Mouse (Mus musculus): Measurements from ENCODE around the gene Tob1. TPM values are rescaled to one million over a fixed set of nuclear protein-coding genes. Genes with fewer than 3 reads are reported as not detected.
A peak's percentile ranks its signal among the peaks of the same experiment; 100 is the strongest.

The Tob1 gene
- total RNA-seq, 2 experiments from 2014 or later, result 40.6 to 42.1 TPM

- DNase-seq (ENCODE audit: low spot score in 2 of 2), result no peak
Measured at GRCm38 (mm10) chr11:94228416-94228815, 17.2 kb downstream of the Tob1 start.

- DNase-seq (ENCODE audit: low spot score in 2 of 2), result no peak
Measured at GRCm38 (mm10) chr11:94229207-94229960, 18.1 kb downstream of the Tob1 start.

GRCm38 (mm10) chr11:94230244-94230643, 19.0 kb downstream of the Tob1 start:
- DNase-seq (ENCODE audit: low spot score in 2 of 2), result no peak

GRCm38 (mm10) chr11:94231821-94232552, 20.7 kb downstream of the Tob1 start:
- DNase-seq (ENCODE audit: low spot score in 2 of 2), result peak; percentile 28 to 52

GRCm38 (mm10) chr11:94233405-94233804, 22.2 kb downstream of the Tob1 start:
- DNase-seq (ENCODE audit: low spot score in 2 of 2), result peak in 1 of 2 experiments; percentile 31

- no peak for DNase-seq (ENCODE audit: low spot score in 2 of 2)
Measured at GRCm38 (mm10) chr11:94234380-94234779, 23.1 kb downstream of the Tob1 start.

GRCm38 (mm10) chr11:94234857-94235256, 23.6 kb downstream of the Tob1 start:
- no peak for DNase-seq (ENCODE audit: low spot score in 2 of 2)

- DNase-seq (ENCODE audit: low spot score in 2 of 2), result peak; percentile 62 to 71
Measured at GRCm38 (mm10) chr11:94236074-94236473, 24.8 kb downstream of the Tob1 start.

GRCm38 (mm10) chr11:94238786-94239185, 27.5 kb downstream of the Tob1 start:
- no peak for DNase-seq (ENCODE audit: low spot score in 2 of 2)

- no peak for DNase-seq (ENCODE audit: low spot score in 2 of 2)
Measured at GRCm38 (mm10) chr11:94239706-94240105, 28.5 kb downstream of the Tob1 start.

- DNase-seq (ENCODE audit: low spot score in 2 of 2), result no peak
Measured at GRCm38 (mm10) chr11:94242760-94243421, 31.6 kb downstream of the Tob1 start.

- no peak for DNase-seq (ENCODE audit: low spot score in 2 of 2)
Measured at GRCm38 (mm10) chr11:94243422-94244180, 32.3 kb downstream of the Tob1 start.

- DNase-seq (ENCODE audit: low spot score in 2 of 2), result no peak
Measured at GRCm38 (mm10) chr11:94244385-94244784, 33.1 kb downstream of the Tob1 start.

- no peak for DNase-seq (ENCODE audit: low spot score in 2 of 2)
Measured at GRCm38 (mm10) chr11:94245955-94246788, 34.9 kb downstream of the Tob1 start, which contains the start of gene Wfikkn2. Wfikkn2 (minus strand) TSS chr11:94246005.

- DNase-seq (ENCODE audit: low spot score in 2 of 2), result no peak
Measured at GRCm38 (mm10) chr11:94246789-94247061, 35.5 kb downstream of the Tob1 start.

GRCm38 (mm10) chr11:94253156-94253555, 41.9 kb downstream of the Tob1 start:
- DNase-seq (ENCODE audit: low spot score in 2 of 2), result no peak

GRCm38 (mm10) chr11:94253691-94254090, 42.4 kb downstream of the Tob1 start:
- DNase-seq (ENCODE audit: low spot score in 2 of 2), result no peak

- no peak for DNase-seq (ENCODE audit: low spot score in 2 of 2)
Measured at GRCm38 (mm10) chr11:94255733-94256132, 44.5 kb downstream of the Tob1 start.

GRCm38 (mm10) chr11:94257987-94258386, 46.7 kb downstream of the Tob1 start:
- no peak for DNase-seq (ENCODE audit: low spot score in 2 of 2)

- DNase-seq (ENCODE audit: low spot score in 2 of 2), result no peak
Measured at GRCm38 (mm10) chr11:94259814-94260213, 48.6 kb downstream of the Tob1 start.
